Mouse (Mus musculus): ENCODE measurements at regions not wholly inside any gene's neighbourhood (a gene's known extent, or its start where the extent isn't known, plus 50 kb on each side); places are given as distances from the start of the nearest gene placed in this dataset.
A peak's percentile ranks its signal among the peaks of the same experiment; 100 is the strongest.

- Histone ChIP-seq H3K9ac (replicated peaks) (no peak overlapping the region), H3K27ac (replicated peaks) (no peak overlapping the region), H3K4me1 (peaks cover 2% of the 10 kb centered on the region; the same call in 1 of the 2 replicates), H3K27me3 (replicated peaks) (no peaks in the 10 kb centered on the region), H3K36me3 (no peaks in the 10 kb centered on the region), H3K9me3 (replicated peaks) (no peaks in the 10 kb centered on the region), H3K4me2 (no peak overlapping the region), H3K4me3 (replicated peaks) (no peak overlapping the region)
- peak; percentile 45; the same call in 1 of the 2 replicates for ATAC-seq (ENCODE audit: low FRiP score)
- 42% methylated on average over 6 of the region's 6 CpGs for WGBS
Measured at GRCm38 (mm10) chr3:50973081-50973480, 251.2 kb upstream of the Noct start.

GRCm38 (mm10) chr3:50976141-50976780 is 248.0 kb upstream of the Noct start:
- H3K27me3 ChIP-seq (replicated peaks) = no peaks in the 10 kb centered on the region
- 83% methylated on average over 5 of the region's 5 CpGs for WGBS

GRCm38 (mm10) chr3:50976818-50977217 is 247.4 kb upstream of the Noct start:
- H3K27me3 ChIP-seq (replicated peaks) = no peaks in the 10 kb centered on the region
- WGBS = 79% methylated on average over 6 of the region's 6 CpGs
- no peak overlapping the region for H3K9ac ChIP-seq (replicated peaks)
- no peak overlapping the region for H3K4me2 ChIP-seq
- H3K4me1 ChIP-seq = no peaks in the 10 kb centered on the region
- no peak for ATAC-seq (ENCODE audit: low FRiP score)
- H3K9me3 ChIP-seq (replicated peaks) = no peaks in the 10 kb centered on the region
- no peaks in the 10 kb centered on the region for H3K36me3 ChIP-seq
- no peak overlapping the region for H3K27ac ChIP-seq (replicated peaks)
- no peak overlapping the region for H3K4me3 ChIP-seq (replicated peaks)

More at GRCm38 (mm10) chr3:50976141-50976780, 248.0 kb upstream of the Noct start:
- Histone ChIP-seq H3K9ac (replicated peaks) (no peak overlapping the region), H3K4me3 (replicated peaks) (no peak overlapping the region), H3K9me3 (replicated peaks) (no peaks in the 10 kb centered on the region), H3K27ac (replicated peaks) (no peak overlapping the region), H3K36me3 (no peaks in the 10 kb centered on the region), H3K4me1 (no peaks in the 10 kb centered on the region), H3K4me2 (no peak overlapping the region)
- ATAC-seq (ENCODE audit: low FRiP score) = no peak

GRCm38 (mm10) chr3:50978636-50979035 is 245.6 kb upstream of the Noct start:
- no peak for ATAC-seq (ENCODE audit: low FRiP score)
- Histone ChIP-seq H3K9me3 (replicated peaks) (no peaks in the 10 kb centered on the region), H3K9ac (replicated peaks) (no peak overlapping the region), H3K36me3 (no peaks in the 10 kb centered on the region), H3K27ac (replicated peaks) (no peak overlapping the region), H3K4me2 (no peak overlapping the region), H3K27me3 (replicated peaks) (no peaks in the 10 kb centered on the region), H3K4me3 (replicated peaks) (no peak overlapping the region), H3K4me1 (peaks cover 11% of the 10 kb centered on the region)
- 94% methylated on average over 5 of the region's 5 CpGs for WGBS

- peaks cover 18% of the 10 kb centered on the region for H3K4me1 ChIP-seq
- H3K4me3 ChIP-seq (replicated peaks) = no peak overlapping the region
- H3K4me2 ChIP-seq = no peak overlapping the region
- no peak for ATAC-seq (ENCODE audit: low FRiP score)
- H3K27me3 ChIP-seq (replicated peaks) = no peaks in the 10 kb centered on the region
- no peaks in the 10 kb centered on the region for H3K9me3 ChIP-seq (replicated peaks)
- H3K27ac ChIP-seq (replicated peaks) = no peak overlapping the region
- H3K36me3 ChIP-seq = no peaks in the 10 kb centered on the region
- WGBS = 85% methylated on average over 3 of the region's 3 CpGs
- H3K9ac ChIP-seq (replicated peaks) = no peak overlapping the region
Measured at GRCm38 (mm10) chr3:50979592-50979991, 244.7 kb upstream of the Noct start.

- Histone ChIP-seq H3K27ac (replicated peaks) (no peak overlapping the region), H3K4me3 (replicated peaks) (no peak overlapping the region), H3K4me1 (peaks cover 18% of the 10 kb centered on the region), H3K4me2 (no peak overlapping the region), H3K27me3 (replicated peaks) (no peaks in the 10 kb centered on the region), H3K9me3 (replicated peaks) (no peaks in the 10 kb centered on the region), H3K36me3 (no peaks in the 10 kb centered on the region), H3K9ac (replicated peaks) (no peak overlapping the region)
- no peak for ATAC-seq (ENCODE audit: low FRiP score)
- WGBS = 90% methylated on average over 7 of the region's 7 CpGs
Measured at GRCm38 (mm10) chr3:50981751-50982150, 242.5 kb upstream of the Noct start.

- no peak for ATAC-seq (ENCODE audit: low FRiP score)
- WGBS = 14% methylated on average over 9 of the region's 9 CpGs
- Histone ChIP-seq H3K27ac (replicated peaks) (no peak overlapping the region; the same call in 1 of the 2 replicates), H3K9ac (replicated peaks) (no peak overlapping the region), H3K9me3 (replicated peaks) (no peaks in the 10 kb centered on the region), H3K4me1 (peaks cover 18% of the 10 kb centered on the region), H3K4me3 (replicated peaks) (no peak overlapping the region), H3K4me2 (no peak overlapping the region), H3K36me3 (no peaks in the 10 kb centered on the region), H3K27me3 (replicated peaks) (no peaks in the 10 kb centered on the region)
Measured at GRCm38 (mm10) chr3:50982649-50983048, 241.6 kb upstream of the Noct start.

GRCm38 (mm10) chr3:50983126-50983525 is 241.1 kb upstream of the Noct start:
- Histone ChIP-seq H3K9me3 (replicated peaks) (no peaks in the 10 kb centered on the region), H3K36me3 (no peaks in the 10 kb centered on the region), H3K27me3 (replicated peaks) (no peaks in the 10 kb centered on the region), H3K9ac (replicated peaks) (no peak overlapping the region), H3K4me2 (no peak overlapping the region), H3K4me1 (peaks cover 18% of the 10 kb centered on the region), H3K4me3 (replicated peaks) (no peak overlapping the region), H3K27ac (replicated peaks) (no peak overlapping the region; the same call in 1 of the 2 replicates)
- 55% methylated on average over 5 of the region's 5 CpGs for WGBS
- ATAC-seq (ENCODE audit: low FRiP score) = no peak

- WGBS = 25% methylated on average over 12 of the region's 12 CpGs
- no peak overlapping the region for H3K4me3 ChIP-seq (replicated peaks)
- H3K4me1 ChIP-seq = peaks cover 18% of the 10 kb centered on the region
- H3K9me3 ChIP-seq (replicated peaks) = no peaks in the 10 kb centered on the region
- H3K9ac ChIP-seq (replicated peaks) = no peak overlapping the region
- no peak overlapping the region for H3K4me2 ChIP-seq
- H3K27ac ChIP-seq (replicated peaks) = peak overlapping the region; percentile 37; the same call in 1 of the 2 replicates
- peak; percentile 66; the same call in 1 of the 2 replicates for ATAC-seq (ENCODE audit: low FRiP score)
- H3K27me3 ChIP-seq (replicated peaks) = no peaks in the 10 kb centered on the region
- no peaks in the 10 kb centered on the region for H3K36me3 ChIP-seq
Measured at GRCm38 (mm10) chr3:50983962-50984765, 240.1 kb upstream of the Noct start.

- H3K36me3 ChIP-seq = no peaks in the 10 kb centered on the region
- no peaks in the 10 kb centered on the region for H3K9me3 ChIP-seq (replicated peaks)
- no peaks in the 10 kb centered on the region for H3K27me3 ChIP-seq (replicated peaks)
- 96% methylated on average over 12 of the region's 12 CpGs for WGBS
- H3K4me1 ChIP-seq = peaks cover 17% of the 10 kb centered on the region
- no peak overlapping the region for H3K4me3 ChIP-seq (replicated peaks)
- H3K4me2 ChIP-seq = no peak overlapping the region
- no peak overlapping the region for H3K9ac ChIP-seq (replicated peaks)
- H3K27ac ChIP-seq (replicated peaks) = no peak overlapping the region
- ATAC-seq (ENCODE audit: low FRiP score) = no peak
Measured at GRCm38 (mm10) chr3:50987821-50988220, 236.4 kb upstream of the Noct start.

GRCm38 (mm10) chr3:50990810-50991209 is 233.4 kb upstream of the Noct start:
- Histone ChIP-seq H3K9me3 (replicated peaks) (no peaks in the 10 kb centered on the region), H3K27ac (replicated peaks) (no peak overlapping the region), H3K4me3 (replicated peaks) (no peak overlapping the region), H3K9ac (replicated peaks) (no peak overlapping the region), H3K36me3 (no peaks in the 10 kb centered on the region), H3K4me2 (no peak overlapping the region), H3K4me1 (peaks cover 7% of the 10 kb centered on the region), H3K27me3 (replicated peaks) (no peaks in the 10 kb centered on the region)
- no peak for ATAC-seq (ENCODE audit: low FRiP score)
- 82% methylated on average over 11 of the region's 11 CpGs for WGBS
